Mouse (Mus musculus): ENCODE data around the gene Arpp21. TPM values are rescaled to one million over a fixed set of nuclear protein-coding genes. Genes with fewer than 3 reads are reported as not detected.

Gene Arpp21
- polyA plus RNA-seq, 1 experiment = not detected

DNA sequence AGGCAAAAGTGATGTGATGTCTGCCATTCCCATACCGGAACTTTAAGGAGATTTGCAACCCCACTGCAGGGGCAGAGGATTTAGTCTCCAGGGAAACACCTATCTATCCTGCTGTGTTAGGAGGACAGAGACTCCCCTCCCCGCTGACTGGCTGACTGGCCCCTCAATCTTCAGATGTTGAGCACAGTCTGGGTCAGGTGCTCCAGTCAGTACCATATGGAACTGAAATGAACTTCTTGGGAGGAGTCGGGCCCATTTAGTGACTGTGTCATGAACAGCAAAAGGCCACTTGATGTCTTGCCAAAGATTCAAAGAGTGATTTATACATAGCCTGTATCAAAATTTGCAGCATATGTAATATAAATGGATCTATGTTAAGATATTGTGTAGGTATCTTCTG, 116.2 kb downstream of the Arpp21 start:
- no peak overlapping the region for H3K27ac ChIP-seq (ENCODE audit: insufficient read depth, low read length)
- no peak overlapping the region for H3K9ac ChIP-seq (ENCODE audit: low read depth, poor library complexity, severe bottlenecking)
- no peak for TF ChIP-seq POLR2A (IDR thresholded peaks at IDR 0.05; ENCODE audit: insufficient read depth, low read length)
- TF ChIP-seq CTCF (IDR thresholded peaks at IDR 0.05; ENCODE audit: low read depth, low read length) = no peak
- no peak for TF ChIP-seq EP300 (IDR thresholded peaks at IDR 0.05; ENCODE audit: insufficient read depth, low read depth, low read length)
- no peak overlapping the region for H3K4me3 ChIP-seq (ENCODE audit: low read depth, low read length)
- H3K27me3 ChIP-seq (ENCODE audit: control insufficient read depth, insufficient read depth, low read length, poor library complexity, severe bottlenecking) = peaks cover 2% of the 10 kb centered on the region
- peaks cover 1% of the 10 kb centered on the region for H3K4me1 ChIP-seq (ENCODE audit: control insufficient read depth, insufficient read depth, low read length)
- H3K36me3 ChIP-seq (ENCODE audit: control insufficient read depth, insufficient read depth, low read length, poor library complexity, severe bottlenecking) = no peaks in the 10 kb centered on the region
- no peaks in the 10 kb centered on the region for H3K9me3 ChIP-seq (replicated peaks; ENCODE audit: control insufficient read depth, insufficient read depth, low read length, poor library complexity, severe bottlenecking)

DNA sequence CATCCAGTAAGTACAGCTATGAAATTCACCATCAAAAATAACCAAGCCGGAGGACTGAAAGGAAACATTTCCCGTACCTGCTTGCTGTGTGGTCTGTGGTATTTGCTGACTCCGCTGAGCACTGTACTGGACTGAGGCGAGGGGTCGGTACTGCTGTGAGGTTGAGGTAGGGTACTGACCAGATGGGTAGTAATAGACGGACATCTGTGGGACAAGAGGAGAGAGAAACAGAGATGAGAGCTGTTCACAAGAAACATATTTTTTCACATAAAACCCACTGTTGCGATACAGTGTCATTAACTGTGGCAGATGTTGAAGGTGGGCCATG, 116.7 kb downstream of the Arpp21 start:
- Histone ChIP-seq H3K27ac (ENCODE audit: insufficient read depth, low read length) (no peak overlapping the region), H3K4me3 (ENCODE audit: low read depth, low read length) (no peak overlapping the region), H3K36me3 (ENCODE audit: control insufficient read depth, insufficient read depth, low read length, poor library complexity, severe bottlenecking) (no peaks in the 10 kb centered on the region), H3K9ac (ENCODE audit: low read depth, poor library complexity, severe bottlenecking) (no peak overlapping the region), H3K9me3 (replicated peaks; ENCODE audit: control insufficient read depth, insufficient read depth, low read length, poor library complexity, severe bottlenecking) (no peaks in the 10 kb centered on the region), H3K27me3 (ENCODE audit: control insufficient read depth, insufficient read depth, low read length, poor library complexity, severe bottlenecking) (peaks cover 2% of the 10 kb centered on the region), H3K4me1 (ENCODE audit: control insufficient read depth, insufficient read depth, low read length) (peaks cover 1% of the 10 kb centered on the region)
- TF ChIP-seq EP300 (IDR thresholded peaks at IDR 0.05; ENCODE audit: insufficient read depth, low read depth, low read length) = no peak
- TF ChIP-seq CTCF (IDR thresholded peaks at IDR 0.05; ENCODE audit: low read depth, low read length) = no peak
- TF ChIP-seq POLR2A (IDR thresholded peaks at IDR 0.05; ENCODE audit: insufficient read depth, low read length) = no peak

DNA sequence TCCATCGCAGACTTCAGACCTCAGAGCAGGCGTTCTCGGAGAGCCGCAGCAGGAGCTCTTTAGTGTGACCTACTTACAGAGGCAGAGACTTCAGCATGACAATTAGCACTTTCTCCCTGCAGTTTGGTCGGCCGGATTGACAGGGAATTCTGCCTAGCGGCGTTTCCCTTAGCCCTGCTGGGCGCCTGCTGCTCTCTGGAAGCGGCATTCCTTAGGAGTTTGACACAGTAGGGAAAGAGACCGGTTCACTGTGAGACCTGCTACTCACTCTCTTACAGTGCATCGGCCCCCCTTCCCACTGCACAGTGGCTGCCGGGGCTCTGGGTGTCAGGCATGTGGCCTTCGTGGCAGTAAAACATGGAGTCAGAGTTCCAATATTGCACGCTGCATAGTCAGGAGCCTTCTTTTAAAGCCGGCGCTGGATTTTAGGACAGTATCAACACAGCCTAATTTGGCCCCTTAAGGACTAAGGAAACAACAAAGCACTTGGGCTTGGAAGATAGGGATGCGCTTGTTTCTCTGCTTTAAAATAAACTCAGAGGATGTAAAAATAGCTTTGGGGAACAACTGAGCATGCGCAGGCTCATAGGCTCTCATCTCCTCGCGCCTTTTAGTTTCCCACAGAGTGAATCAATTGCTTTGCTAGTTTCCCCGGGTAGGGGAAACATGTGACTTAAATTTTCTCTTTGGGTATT, 117.2 kb downstream of the Arpp21 start:
- peaks cover 1% of the 10 kb centered on the region for H3K4me1 ChIP-seq (ENCODE audit: control insufficient read depth, insufficient read depth, low read length)
- H3K36me3 ChIP-seq (ENCODE audit: control insufficient read depth, insufficient read depth, low read length, poor library complexity, severe bottlenecking) = no peaks in the 10 kb centered on the region
- H3K9me3 ChIP-seq (replicated peaks; ENCODE audit: control insufficient read depth, insufficient read depth, low read length, poor library complexity, severe bottlenecking) = no peaks in the 10 kb centered on the region
- TF ChIP-seq EP300 (IDR thresholded peaks at IDR 0.05; ENCODE audit: insufficient read depth, low read depth, low read length) (peak; percentile 80), CTCF (IDR thresholded peaks at IDR 0.05; ENCODE audit: low read depth, low read length) (no peak)
- no peak overlapping the region for H3K27ac ChIP-seq (ENCODE audit: insufficient read depth, low read length)
- H3K9ac ChIP-seq (ENCODE audit: low read depth, poor library complexity, severe bottlenecking) = no peak overlapping the region
- H3K4me3 ChIP-seq (ENCODE audit: low read depth, low read length) = no peak overlapping the region
- H3K27me3 ChIP-seq (ENCODE audit: control insufficient read depth, insufficient read depth, low read length, poor library complexity, severe bottlenecking) = peaks cover 2% of the 10 kb centered on the region

DNA sequence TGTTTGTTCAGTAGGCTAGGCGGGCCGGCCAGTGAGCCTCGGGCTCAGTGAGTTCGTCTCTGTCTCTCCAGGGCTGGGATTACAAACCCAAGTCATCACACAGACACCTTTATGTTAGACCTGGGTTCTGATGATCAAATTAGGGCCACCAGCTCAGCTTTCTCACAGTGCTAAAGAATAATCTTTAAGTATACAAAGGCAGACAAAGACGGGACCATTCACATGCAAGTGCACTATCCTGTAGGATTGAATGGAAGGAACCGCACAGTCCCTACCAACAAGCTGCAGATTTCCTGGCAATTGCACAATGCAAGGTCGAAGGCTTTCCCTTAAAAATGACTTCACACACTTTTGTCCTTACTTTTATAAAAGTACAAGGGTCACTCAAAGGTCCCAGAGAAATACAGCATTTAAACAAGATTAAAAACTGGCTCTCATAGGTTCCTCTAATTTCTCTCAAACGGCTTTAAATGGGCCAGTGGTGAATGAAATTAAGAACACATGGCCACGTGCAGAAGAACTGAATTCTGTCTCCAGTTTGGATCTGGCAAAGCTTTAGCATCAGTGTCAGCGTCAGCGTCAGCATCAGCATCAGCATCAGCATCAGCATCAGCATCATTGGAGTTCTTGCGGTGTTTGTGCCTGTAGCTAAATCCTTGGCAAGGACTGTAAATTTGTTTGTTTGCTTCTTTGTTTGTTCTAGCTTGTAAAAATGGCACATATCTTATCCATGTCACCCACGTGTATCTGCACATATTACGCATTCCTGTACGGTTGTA, 117.9 kb downstream of the Arpp21 start:
- Histone ChIP-seq H3K4me3 (ENCODE audit: low read depth, low read length) (no peak overlapping the region), H3K36me3 (ENCODE audit: control insufficient read depth, insufficient read depth, low read length, poor library complexity, severe bottlenecking) (no peaks in the 10 kb centered on the region), H3K27me3 (ENCODE audit: control insufficient read depth, insufficient read depth, low read length, poor library complexity, severe bottlenecking) (peaks cover 2% of the 10 kb centered on the region), H3K27ac (ENCODE audit: insufficient read depth, low read length) (no peak overlapping the region), H3K4me1 (ENCODE audit: control insufficient read depth, insufficient read depth, low read length) (peaks cover 1% of the 10 kb centered on the region), H3K9ac (ENCODE audit: low read depth, poor library complexity, severe bottlenecking) (no peak overlapping the region), H3K9me3 (replicated peaks; ENCODE audit: control insufficient read depth, insufficient read depth, low read length, poor library complexity, severe bottlenecking) (no peaks in the 10 kb centered on the region)
- TF ChIP-seq EP300 (IDR thresholded peaks at IDR 0.05; ENCODE audit: insufficient read depth, low read depth, low read length) (no peak), POLR2A (IDR thresholded peaks at IDR 0.05; ENCODE audit: insufficient read depth, low read length) (no peak), CTCF (IDR thresholded peaks at IDR 0.05; ENCODE audit: low read depth, low read length) (no peak)

DNA sequence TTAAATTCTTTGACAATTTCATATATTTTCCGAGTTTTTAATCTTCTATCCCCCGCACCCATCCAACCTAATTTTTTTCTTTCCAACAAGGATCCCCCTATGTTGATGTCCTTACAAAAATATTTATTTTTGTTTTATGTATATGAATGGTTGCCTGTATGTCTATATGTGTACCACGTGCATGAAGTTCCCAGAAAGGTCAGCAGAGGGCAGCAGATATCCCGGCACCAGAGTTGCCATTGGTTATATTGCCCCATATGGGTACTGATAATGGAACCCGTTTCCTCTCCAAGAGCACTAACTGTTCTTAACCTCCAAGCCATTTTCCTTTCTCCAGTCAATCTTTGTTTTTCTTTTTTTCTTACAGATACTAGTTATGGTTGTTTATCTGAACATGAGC, 124.1 kb downstream of the Arpp21 start:
- Histone ChIP-seq H3K27ac (ENCODE audit: insufficient read depth, low read length) (no peak overlapping the region), H3K9ac (ENCODE audit: low read depth, poor library complexity, severe bottlenecking) (no peak overlapping the region), H3K36me3 (ENCODE audit: control insufficient read depth, insufficient read depth, low read length, poor library complexity, severe bottlenecking) (no peaks in the 10 kb centered on the region), H3K4me3 (ENCODE audit: low read depth, low read length) (no peak overlapping the region), H3K4me1 (ENCODE audit: control insufficient read depth, insufficient read depth, low read length) (no peaks in the 10 kb centered on the region), H3K9me3 (replicated peaks; ENCODE audit: control insufficient read depth, insufficient read depth, low read length, poor library complexity, severe bottlenecking) (no peaks in the 10 kb centered on the region), H3K27me3 (ENCODE audit: control insufficient read depth, insufficient read depth, low read length, poor library complexity, severe bottlenecking) (no peaks in the 10 kb centered on the region; the same call in 1 of the 2 replicates)
- TF ChIP-seq EP300 (IDR thresholded peaks at IDR 0.05; ENCODE audit: insufficient read depth, low read depth, low read length) (no peak), CTCF (IDR thresholded peaks at IDR 0.05; ENCODE audit: low read depth, low read length) (peak; percentile 28)

DNA sequence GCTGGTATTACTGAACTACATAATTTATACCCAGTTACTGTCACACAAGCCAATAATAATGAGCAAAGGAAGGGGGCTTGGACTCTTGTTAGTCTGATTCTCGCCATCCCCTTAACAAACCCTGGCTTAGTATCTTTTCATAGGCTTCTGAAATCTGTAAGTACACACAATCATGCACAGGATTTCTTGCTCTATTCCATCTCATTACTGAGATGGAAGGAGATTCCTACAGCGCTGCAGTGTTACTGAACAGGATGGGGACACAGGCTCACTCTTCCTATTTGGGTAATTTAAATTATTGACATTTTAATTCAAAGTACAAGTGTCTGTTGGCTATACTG, 132.9 kb downstream of the Arpp21 start:
- Histone ChIP-seq H3K9me3 (replicated peaks; ENCODE audit: control insufficient read depth, insufficient read depth, low read length, poor library complexity, severe bottlenecking) (no peaks in the 10 kb centered on the region), H3K27ac (ENCODE audit: insufficient read depth, low read length) (no peak overlapping the region)
- no peak for TF ChIP-seq POLR2A (IDR thresholded peaks at IDR 0.05; ENCODE audit: insufficient read depth, low read length)
- TF ChIP-seq EP300 (IDR thresholded peaks at IDR 0.05; ENCODE audit: insufficient read depth, low read depth, low read length) = no peak
- no peak for TF ChIP-seq CTCF (IDR thresholded peaks at IDR 0.05; ENCODE audit: low read depth, low read length)

More for the DNA sequence above, 132.9 kb downstream of the Arpp21 start:
- no peaks in the 10 kb centered on the region for H3K4me1 ChIP-seq (ENCODE audit: control insufficient read depth, insufficient read depth, low read length)
- no peaks in the 10 kb centered on the region for H3K36me3 ChIP-seq (ENCODE audit: control insufficient read depth, insufficient read depth, low read length, poor library complexity, severe bottlenecking)
- no peaks in the 10 kb centered on the region for H3K27me3 ChIP-seq (ENCODE audit: control insufficient read depth, insufficient read depth, low read length, poor library complexity, severe bottlenecking)
- H3K9ac ChIP-seq (ENCODE audit: low read depth, poor library complexity, severe bottlenecking) = no peak overlapping the region
- H3K4me3 ChIP-seq (ENCODE audit: low read depth, low read length) = no peak overlapping the region
